Mouse (Mus musculus) subcutaneous adipose tissue, adult 2 months (tissue): ENCODE measurements around the gene Pi4ka. TPM values are rescaled to one million over a fixed set of nuclear protein-coding genes. Genes with fewer than 3 reads are reported as not detected.

Experiments used
- polyA plus RNA-seq: library from polyadenylated mRNA; depleted of rRNA; stranded (reverse); fragments of >200 nt; gene quantifications from 2 replicates; pipeline ENCODE4 v1.2.3, GENCODE M21; 2012; ENCODE audit warnings: low replicate concordance; rRNA removed

Pi4ka gene
- 80.1 and 84.9 TPM in 2 replicates for polyA plus RNA-seq

DNA sequence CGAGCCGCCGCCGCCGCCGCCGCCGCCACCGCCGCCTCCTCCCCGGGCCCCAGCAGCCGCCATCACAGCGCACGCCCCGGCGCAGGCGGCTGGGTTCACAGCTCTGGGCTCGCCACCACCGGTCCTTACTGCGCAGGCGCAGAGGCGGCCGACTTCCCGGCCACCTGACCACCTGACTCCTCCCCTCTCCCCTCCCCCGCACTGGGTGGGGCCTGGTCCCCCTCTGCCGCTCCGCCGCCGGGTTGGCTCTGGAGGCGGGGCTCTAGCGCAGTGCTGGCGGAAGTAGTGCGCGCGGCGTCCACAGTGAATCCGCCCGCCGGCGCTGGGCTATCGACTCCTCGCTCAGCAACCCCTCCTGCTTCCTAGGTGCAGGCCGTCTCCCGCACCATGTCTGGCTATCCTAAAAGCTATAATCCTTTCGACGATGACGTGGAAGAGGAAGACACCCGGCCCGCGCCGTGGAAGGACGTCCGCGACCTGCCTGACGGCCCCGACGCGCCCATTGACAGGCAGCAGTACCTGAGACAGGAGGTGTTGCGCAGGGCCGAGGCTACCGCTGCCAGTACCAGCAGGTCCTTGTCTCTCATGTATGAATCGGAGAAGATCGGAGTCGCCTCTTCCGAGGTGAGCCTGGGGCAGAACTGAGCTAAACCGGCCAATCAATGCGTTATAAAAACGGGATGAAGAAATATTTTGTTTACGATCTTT is at the start of gene Pi4ka, which contains the start of gene Snap29:
TSS of gene Pi4ka (minus strand) at position 579 of the 708 bp plus-strand sequence.
TSS of gene Snap29 (plus strand) at position 251 of the 708 bp plus-strand sequence.

DNA sequence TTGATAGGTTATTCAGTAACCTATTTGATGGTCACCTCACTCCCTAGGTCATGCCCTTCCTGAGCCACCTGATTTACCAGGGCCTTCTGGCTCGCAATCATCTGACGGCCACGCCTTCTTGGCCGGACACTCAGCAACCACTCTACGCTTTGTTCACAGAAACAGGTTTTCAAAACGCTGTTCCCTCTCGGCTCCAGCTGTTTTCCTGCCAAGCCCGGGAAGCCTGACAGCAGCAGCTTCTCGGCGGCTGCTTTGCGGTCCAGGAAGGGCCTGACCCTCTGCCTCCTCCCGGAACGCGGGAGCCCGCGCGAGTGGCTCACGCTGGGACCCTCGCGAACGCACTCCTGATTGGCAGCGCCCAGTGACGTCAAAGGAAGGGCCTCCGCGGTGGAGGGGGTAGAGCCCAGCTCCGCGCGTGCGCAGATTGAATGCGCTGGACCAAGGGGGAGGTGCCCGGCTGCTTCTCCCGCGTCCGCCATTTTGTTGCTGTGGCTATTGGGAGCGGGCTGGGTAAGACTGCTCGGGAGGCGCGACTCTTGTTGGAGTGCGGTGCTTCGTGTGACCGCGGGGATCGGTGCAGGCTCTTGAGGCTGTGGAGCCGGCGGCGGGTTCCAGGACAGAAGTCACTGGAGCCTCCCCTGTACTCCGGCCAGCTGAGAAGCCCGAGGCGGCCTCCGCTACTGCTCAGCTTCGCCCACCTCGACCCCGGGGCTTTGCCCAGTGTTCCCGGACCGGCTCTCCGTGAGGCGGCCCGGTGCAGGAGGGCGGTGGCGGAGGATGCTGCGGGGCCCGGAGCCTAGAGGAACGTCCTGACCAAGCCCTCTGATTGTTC is 45.6 kb upstream of the Pi4ka start, which contains the start of gene Crkl:
TSS of gene Crkl (plus strand) at position 447 of the 832 bp plus-strand sequence.

DNA sequence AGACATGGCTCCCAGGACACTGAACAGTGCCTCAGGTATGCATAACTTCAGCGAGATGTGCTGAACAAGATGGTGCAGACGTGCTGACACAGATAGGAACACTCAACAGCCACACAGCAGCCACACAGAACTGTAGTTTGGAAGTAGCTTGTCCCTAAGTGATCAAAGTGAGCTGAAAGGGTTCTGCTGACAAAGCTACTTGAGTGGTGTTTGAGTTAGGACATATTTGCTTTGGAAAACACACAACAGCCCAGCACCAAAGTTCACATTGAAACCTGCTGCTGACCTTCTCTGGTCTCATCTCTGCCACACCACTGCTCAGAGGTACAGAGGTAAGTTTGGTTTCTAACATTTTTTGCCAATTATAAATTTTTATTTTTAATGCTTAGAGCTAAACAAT is 75.0 kb downstream of the Pi4ka start, which contains the start of gene Serpind1:
TSS of gene Serpind1 (plus strand) at position 256 of the 400 bp plus-strand sequence.

DNA sequence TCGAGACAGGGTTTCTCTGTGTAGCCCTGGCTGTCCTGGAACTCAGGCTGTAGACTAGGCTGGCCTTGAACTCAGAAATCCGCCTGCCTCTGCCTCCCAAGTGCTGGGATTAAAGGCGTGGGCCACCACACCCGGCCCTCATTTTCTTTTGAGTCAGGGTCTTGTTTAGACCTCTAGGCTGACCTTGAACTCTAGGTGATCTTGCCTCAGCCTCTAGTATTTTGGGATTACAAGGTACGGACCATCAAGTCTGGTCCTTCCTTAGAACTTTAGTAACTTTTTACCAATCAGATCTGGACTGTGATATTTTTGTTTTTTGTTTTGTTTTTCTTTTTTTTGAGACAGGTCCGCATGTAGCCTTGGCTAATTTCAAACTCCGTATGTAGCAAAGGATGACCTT is 130.4 kb downstream of the Pi4ka start, which contains the start of gene Tmem191c:
TSS of gene Tmem191c (plus strand) at position 357 of the 400 bp plus-strand sequence.

DNA sequence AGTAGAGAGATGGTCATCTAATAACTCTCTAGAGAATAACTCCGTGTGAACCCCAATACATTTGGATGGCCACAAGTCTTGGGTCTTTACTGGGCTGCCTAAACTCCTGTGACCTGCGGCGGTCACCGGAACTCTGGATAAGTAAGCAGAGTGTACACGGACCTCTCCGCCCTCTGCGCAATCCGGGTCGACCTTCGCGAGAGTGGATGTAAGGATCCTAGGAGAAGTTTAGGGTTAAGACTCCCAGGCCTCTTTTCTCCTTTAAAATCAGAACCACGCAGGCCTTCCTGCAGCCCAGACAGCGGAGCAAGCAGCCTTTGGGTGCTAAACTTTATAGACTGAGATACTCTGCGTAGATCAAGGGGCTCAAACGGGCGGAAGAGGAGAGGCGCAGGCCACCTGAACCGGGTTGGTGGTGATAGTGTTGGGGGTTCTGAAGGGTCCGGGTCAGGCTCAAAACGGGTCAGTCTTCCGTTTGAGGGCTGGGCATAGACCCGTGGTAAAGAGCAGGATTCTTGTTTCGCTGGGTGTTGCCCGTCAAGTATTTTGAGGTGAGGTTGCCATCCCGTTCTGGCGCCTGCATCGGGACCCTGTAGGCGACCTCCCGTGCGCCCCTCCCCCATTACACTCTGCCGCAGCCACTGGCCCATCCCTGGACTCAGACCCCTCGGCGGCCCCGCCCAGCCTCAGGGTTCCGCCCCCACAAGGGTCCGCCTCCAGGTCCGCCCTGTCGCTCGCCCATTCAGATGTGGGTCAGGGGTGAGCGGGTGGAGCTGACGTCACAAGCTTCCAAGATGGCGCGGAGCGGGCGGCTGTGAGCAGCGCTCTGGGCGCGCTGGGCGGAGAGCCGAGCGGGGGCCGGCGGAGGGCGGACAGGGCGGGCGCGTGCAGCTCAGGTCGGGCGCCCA is 173.1 kb downstream of the Pi4ka start, which contains the start of gene Hic2:
TSS of gene Hic2 (plus strand) at position 779 of the 908 bp plus-strand sequence.

Other genes with a start within 250 kb of the Pi4ka start
- 65.1 and 66.8 TPM in 2 replicates for gene Ube2l3, start 203.7 kb downstream of the Pi4ka start, polyA plus RNA-seq
- gene Rimbp3, start 197.7 kb downstream of the Pi4ka start, polyA plus RNA-seq: 0.03 TPM in 1 of 2 replicates, not detected in the other
- gene Hic2, start 172.7 kb downstream of the Pi4ka start, polyA plus RNA-seq: 1.8 and 3.8 TPM in 2 replicates
- gene Tmem191c, start 130.2 kb downstream of the Pi4ka start, polyA plus RNA-seq: 4.8 and 9.6 TPM in 2 replicates
- 0.24 and 0.80 TPM in 2 replicates for gene Serpind1, start 74.9 kb downstream of the Pi4ka start, polyA plus RNA-seq
- 8.2 and 8.6 TPM in 2 replicates for gene Snap29, start 328 bp downstream of the Pi4ka start, polyA plus RNA-seq
- gene Crkl, start 45.7 kb upstream of the Pi4ka start, polyA plus RNA-seq: 28.3 and 53.1 TPM in 2 replicates
- 0.24 and 0.90 TPM in 2 replicates for gene Aifm3, start 83.3 kb upstream of the Pi4ka start, polyA plus RNA-seq
- gene Lztr1, start 102.4 kb upstream of the Pi4ka start, polyA plus RNA-seq: 255 and 288 TPM in 2 replicates
- 58.8 and 101 TPM in 2 replicates for gene Thap7, start 124.8 kb upstream of the Pi4ka start, polyA plus RNA-seq
- gene Lrrc74b, start 154.9 kb upstream of the Pi4ka start, polyA plus RNA-seq: 0.33 and 4.0 TPM in 2 replicates
- 9.4 and 30.5 TPM in 2 replicates for gene P2rx6, start 155.6 kb upstream of the Pi4ka start, polyA plus RNA-seq
- gene Slc7a4, start 176.9 kb upstream of the Pi4ka start, polyA plus RNA-seq: 2.4 and 19.4 TPM in 2 replicates
- 61.2 and 90.0 TPM in 2 replicates for gene Smpd4, start 213.0 kb upstream of the Pi4ka start, polyA plus RNA-seq
- gene Ccdc74a, start 240.2 kb upstream of the Pi4ka start, polyA plus RNA-seq: 1.4 and 3.2 TPM in 2 replicates